Mouse (Mus musculus) kidney, embryonic 15.5 days (tissue): Measurements from ENCODE around the gene Bzw1. TPM values are rescaled to one million over a fixed set of nuclear protein-coding genes. Genes with fewer than 3 reads are reported as not detected.
A peak's percentile ranks its signal among the peaks of the same experiment; 100 is the strongest.
"Not testable (repeated sequence)": the region's sequence is repeated elsewhere in the genome, so short reads cannot be mapped to it uniquely, and the experiment has no call there.

ENCODE experiments used
- ATAC-seq: fragments of 200-750 bp; cut with Nextera tagmentation; replicated peaks from 2 replicates; pipeline ENCODE4 v1.8.0; 2017; ENCODE audit warnings: moderate TSS enrichment; ENCODE audit not compliant: low FRiP score
- H3K27ac ChIP-seq: fragments of 300-500 bp; sonication (generic); 2 replicates; pipeline ENCODE4 v1.5.1; 2015; ENCODE audit warnings: mild to moderate bottlenecking, inconsistent platforms
- H3K27me3 ChIP-seq: fragments of 300-500 bp; sonication (generic); 2 replicates; pipeline ENCODE4 v1.6.1; 2015; ENCODE audit warnings: inconsistent platforms
- H3K36me3 ChIP-seq: fragments of 300-500 bp; sonication (generic); 2 replicates; pipeline ENCODE4 v1.6.1; 2015; ENCODE audit warnings: inconsistent platforms
- H3K4me1 ChIP-seq: fragments of 300-500 bp; sonication (generic); 2 replicates; pipeline ENCODE4 v1.6.1; 2015; ENCODE audit warnings: inconsistent platforms
- H3K4me2 ChIP-seq: fragments of 300-500 bp; sonication (generic); 2 replicates; pipeline ENCODE4 v1.6.1; 2015; ENCODE audit warnings: moderate library complexity, mild to moderate bottlenecking, inconsistent platforms
- H3K4me3 ChIP-seq: fragments of 300-500 bp; sonication (generic); replicated peaks from 2 replicates; pipeline ENCODE4 v1.5.1; 2015; ENCODE audit warnings: mild to moderate bottlenecking, inconsistent platforms
- H3K9ac ChIP-seq: fragments of 300-500 bp; sonication (generic); 2 replicates; pipeline ENCODE4 v1.6.1; 2015; ENCODE audit warnings: mild to moderate bottlenecking, inconsistent platforms
- H3K9me3 ChIP-seq: fragments of 300-500 bp; sonication (generic); replicated peaks from 2 replicates; pipeline ENCODE4 v1.6.1; 2016; ENCODE audit warnings: inconsistent platforms
- WGBS: fragments of 180-500 bp; shearing (Covaris S2); methylation state at CpG from one replicate; pipeline ENCODE4 v1.1.7; 2015; ENCODE audit warnings: mixed read lengths; 5-methylcytosine and 5-hydroxymethylcytosine counted together
- polyA plus RNA-seq: library from polyadenylated mRNA; unstranded; fragments of >200 nt; fragmentation: Nextera tagmentation; extraction: Ambion mirVana; gene quantifications from 2 replicates; pipeline ENCODE4 v1.2.1, GENCODE M21; 2015

Gene Bzw1
- polyA plus RNA-seq, 1 experiment from 2014 or later: 367 TPM

DNA sequence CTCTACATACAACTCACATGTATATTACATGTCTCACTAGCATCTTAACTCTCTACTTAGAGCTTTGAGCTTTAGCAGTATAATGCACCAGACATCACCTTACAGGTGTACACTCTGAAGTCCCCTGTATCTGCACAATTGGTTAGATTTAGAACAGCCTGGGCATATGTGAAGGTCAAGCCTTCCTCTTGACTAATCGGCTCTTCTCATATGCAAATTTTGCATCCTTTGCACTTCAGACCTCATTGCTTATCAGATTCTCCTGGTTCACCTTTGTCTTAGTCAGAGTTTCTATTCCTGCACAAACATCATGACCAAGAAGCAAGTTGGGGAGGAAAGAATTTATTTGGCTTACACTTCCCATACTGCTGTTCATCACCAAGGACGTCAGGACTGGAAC, 23.0 kb upstream of the Bzw1 start:
- Histone ChIP-seq H3K27me3 (no peaks in the 10 kb centered on the region), H3K4me3 (no peak overlapping the region), H3K36me3 (no peaks in the 10 kb centered on the region), H3K9me3 (0 out of 2 replicates have a peak, but pooled peaks cover 1% of the 10 kb centered on the region), H3K4me1 (no peaks in the 10 kb centered on the region), H3K27ac (no peak overlapping the region), H3K9ac (no peak overlapping the region), H3K4me2 (no peak overlapping the region)
- 78% methylated on average over 2 of the region's 2 CpGs for WGBS
- ATAC-seq: no peak

DNA sequence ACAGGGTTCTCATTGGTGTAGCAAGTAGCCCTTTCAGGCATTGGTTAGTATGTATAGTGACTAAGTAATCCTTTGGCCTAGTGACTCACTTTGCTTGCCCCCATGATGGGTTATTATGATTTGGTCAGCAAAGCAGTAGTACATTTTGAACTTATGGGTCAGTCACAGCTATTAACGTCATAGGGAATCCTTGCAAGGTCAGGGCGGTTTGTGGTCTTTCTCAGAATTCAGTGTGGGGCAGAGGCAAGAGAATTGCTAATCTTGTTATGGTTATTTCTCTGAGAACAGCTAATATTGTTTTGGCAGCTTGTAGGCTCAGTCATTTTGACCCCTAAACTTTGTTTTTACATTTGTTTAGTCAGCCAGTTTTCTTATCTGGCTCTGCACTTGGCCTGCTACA, 18.4 kb upstream of the Bzw1 start:
- H3K9me3 ChIP-seq, H3K9ac ChIP-seq, H3K36me3 ChIP-seq, H3K4me3 ChIP-seq, ATAC-seq, H3K27ac ChIP-seq, H3K4me2 ChIP-seq, H3K4me1 ChIP-seq, H3K27me3 ChIP-seq: not testable (repeated sequence)
- WGBS: 80% methylated on average over 2 of the region's 2 CpGs

DNA sequence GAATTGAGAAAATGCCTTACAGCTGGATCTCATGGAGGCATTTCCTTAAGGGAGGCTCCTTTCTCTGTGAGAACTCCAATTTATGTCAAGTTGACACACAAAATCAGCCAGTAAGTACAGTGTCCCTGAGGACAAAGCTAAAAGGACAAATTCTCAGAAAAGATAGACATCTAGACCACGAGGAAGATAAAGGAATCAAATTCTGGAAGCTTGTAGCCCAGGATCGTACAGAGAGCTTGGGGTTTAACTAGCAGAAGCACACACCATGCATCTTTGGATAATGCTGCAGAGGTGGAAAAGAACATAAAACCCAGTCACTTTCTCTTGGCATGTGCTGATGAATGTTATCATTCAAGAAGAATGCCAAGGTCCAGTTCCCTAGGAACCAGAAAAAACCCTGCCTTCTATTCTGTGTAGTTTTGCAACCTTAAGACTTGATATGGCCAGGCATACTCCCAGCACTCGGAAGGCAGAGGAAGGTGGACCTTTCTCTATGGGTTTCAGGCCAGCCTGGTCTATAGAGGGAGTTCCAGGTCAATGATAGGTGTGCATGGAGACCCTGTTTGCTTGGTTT, 17.0 kb upstream of the Bzw1 start:
- Histone ChIP-seq H3K4me3 (no peak overlapping the region), H3K27me3 (no peaks in the 10 kb centered on the region), H3K9me3 (no peaks in the 10 kb centered on the region), H3K4me1 (no peaks in the 10 kb centered on the region), H3K4me2 (no peak overlapping the region), H3K36me3 (no peaks in the 10 kb centered on the region), H3K9ac (no peak overlapping the region), H3K27ac (no peak overlapping the region)
- ATAC-seq: no peak
- 72% methylated on average over 3 of the region's 3 CpGs for WGBS

DNA sequence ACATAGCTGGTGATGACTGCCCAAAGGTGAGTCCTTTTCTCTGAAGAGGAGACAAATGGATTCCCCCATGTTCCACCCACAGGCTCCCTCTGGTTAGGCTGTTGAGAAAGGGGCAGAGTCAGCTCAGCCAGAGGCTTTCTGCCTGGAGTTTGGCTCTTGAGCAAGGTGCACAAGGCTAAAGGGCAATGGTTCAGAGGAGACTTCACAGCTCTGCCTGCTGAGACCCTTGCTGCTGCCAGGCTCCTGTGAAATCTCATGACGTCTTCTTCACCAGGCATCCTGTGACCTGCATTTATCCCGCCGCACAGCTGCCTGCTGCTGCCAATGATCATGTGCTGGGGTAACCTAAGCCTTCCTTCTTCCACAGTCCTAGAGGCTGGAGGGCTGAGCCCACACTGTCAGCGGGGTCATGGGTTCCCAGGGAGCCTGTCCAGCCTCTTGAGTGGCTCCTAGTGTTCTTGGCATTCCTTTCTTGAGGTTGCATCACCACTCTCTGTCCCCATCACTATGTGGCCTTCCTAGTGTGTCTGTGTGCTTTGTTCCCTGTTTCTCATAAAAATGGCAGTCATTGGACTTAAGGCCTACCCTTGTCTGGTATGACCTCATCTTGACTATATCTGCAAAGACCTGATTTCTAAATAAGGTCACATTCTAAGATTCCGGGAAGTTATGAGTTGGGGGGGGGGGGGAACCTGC, 10.0 kb upstream of the Bzw1 start:
- WGBS: 77% methylated on average over 5 of the region's 5 CpGs
- no peak overlapping the region for H3K4me2 ChIP-seq
- H3K27me3 ChIP-seq: no peaks in the 10 kb centered on the region
- H3K4me1 ChIP-seq: no peaks in the 10 kb centered on the region
- no peaks in the 10 kb centered on the region for H3K9me3 ChIP-seq
- no peak overlapping the region for H3K4me3 ChIP-seq
- ATAC-seq: no peak
- H3K27ac ChIP-seq: no peak overlapping the region
- H3K9ac ChIP-seq: no peak overlapping the region
- no peaks in the 10 kb centered on the region for H3K36me3 ChIP-seq

DNA sequence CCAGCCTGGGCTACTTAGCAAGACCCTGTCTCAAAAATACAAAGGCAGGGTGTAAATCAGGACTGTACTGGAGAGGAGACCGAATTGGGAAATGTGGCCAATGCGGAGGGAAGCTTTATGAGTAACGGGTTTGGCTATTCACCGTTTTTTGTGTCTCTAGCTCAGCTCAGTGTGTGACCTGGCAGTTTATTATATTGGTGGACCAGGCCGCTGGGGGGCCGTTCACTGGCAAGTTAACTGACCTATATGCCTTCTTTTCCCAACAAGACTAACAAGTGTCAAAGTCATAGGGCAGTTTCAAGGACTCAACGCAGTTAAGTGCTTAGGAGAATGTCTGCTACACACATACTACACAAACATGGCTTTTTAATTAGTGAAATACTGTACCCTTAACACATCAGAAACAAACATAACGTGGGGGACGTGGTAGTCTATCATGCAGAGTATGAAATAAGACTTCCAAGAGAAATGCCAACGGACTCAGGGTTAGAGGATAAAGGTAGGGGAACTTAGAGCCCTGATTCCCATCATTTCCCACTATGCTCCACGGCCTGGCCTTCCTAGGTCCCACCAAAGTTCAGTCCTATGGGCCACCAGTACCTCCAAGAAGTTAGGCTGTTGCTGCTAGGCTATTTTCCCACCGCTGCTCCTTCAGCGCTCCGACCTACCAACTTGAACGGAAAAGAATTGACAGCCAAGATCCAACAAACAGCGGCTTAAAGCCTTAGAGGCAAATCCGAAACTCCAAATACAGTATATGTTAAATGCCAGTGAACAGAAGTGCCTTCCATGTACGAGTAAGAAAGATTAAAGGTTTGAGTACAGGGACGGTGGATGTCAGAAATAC, 1.1 kb upstream of the Bzw1 start:
- Histone ChIP-seq H3K9ac (peak overlapping the region; percentile 98), H3K27me3 (no peaks in the 10 kb centered on the region), H3K27ac (peak overlapping the region; percentile 99), H3K36me3 (peaks cover 21% of the 10 kb centered on the region), H3K4me3 (peak overlapping the region; percentile 98), H3K4me2 (peak overlapping the region; percentile 75), H3K4me1 (peaks cover 22% of the 10 kb centered on the region), H3K9me3 (no peaks in the 10 kb centered on the region)
- no peak for ATAC-seq
- WGBS: 36% methylated on average over 19 of the region's 19 CpGs

DNA sequence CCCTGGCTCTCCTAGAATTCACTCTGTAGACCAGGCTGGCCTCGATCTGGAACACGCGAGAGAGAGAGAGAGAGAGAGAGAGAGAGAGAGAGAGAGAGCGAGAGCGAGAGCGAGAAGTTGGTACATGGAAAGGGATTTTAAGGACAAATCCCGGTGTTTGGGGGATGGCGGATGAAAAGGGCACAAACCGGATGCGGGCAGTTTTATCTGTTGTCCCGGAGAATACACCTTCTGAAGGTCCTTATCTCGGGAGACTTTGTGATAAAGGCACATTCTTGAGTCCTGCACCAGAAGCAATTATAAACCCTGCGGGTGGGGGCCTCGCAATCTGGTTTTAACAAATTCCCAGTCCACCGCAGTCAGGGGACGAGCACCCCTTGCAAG, 438 bp upstream of the Bzw1 start:
- under 1% methylated on average over 16 of the region's 16 CpGs for WGBS
- no peak; the same call in 1 of the 2 replicates for ATAC-seq
- Histone ChIP-seq H3K36me3 (peaks cover 27% of the 10 kb centered on the region), H3K27me3 (no peaks in the 10 kb centered on the region), H3K4me2 (peak overlapping the region; percentile 75), H3K9ac (peak overlapping the region; percentile 98), H3K9me3 (no peaks in the 10 kb centered on the region), H3K4me1 (peaks cover 22% of the 10 kb centered on the region), H3K4me3 (peak overlapping the region; percentile 98), H3K27ac (peak overlapping the region; percentile 99)

DNA sequence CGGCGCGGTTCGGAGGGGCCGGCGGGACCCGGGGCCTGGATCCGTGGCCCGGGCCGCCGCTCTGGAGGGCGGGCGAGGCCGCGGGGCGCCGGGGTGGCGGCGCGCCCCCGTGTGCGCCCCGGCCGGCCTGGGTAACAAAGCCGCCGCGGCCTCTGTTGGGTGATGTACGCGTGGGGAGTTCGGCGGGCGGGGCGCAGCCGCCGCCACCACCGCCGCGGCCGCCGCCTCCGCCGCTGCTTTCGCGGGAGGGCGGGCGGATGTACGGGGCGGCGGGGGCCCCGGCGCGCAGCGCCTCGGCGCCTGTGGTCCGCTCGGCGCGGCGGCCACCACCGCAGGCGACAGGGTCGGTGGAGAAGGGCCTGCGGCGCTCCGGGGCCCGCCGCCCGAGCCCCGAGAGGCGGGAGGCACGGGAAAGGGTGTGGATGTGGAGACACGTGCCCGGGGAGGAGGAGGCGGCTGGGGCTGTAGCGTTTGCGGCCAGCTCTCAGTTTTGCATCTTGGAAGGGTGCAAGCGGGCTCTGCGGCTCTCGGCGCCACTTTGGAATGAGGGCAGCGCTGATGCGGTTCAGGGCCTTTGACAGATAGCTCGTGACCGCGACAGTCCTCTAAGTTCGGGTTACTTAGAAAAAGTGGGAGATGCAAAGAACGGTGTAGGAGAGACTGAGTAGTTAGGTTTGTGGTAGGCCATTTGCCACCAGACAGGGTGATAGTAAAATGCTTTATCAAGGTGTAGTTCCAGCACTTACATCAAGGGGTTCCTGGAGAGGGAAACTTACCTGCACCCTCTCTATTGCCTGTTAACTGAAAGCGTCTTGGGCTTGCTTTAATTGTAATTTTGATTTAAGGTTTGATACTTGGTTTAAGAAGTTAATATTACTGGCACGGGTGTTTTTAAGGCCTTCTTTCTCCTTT, 842 bp downstream of the Bzw1 start:
- WGBS: under 1% methylated on average over 67 of the region's 90 CpGs
- ATAC-seq: peak; percentile 71
- Histone ChIP-seq H3K36me3 (peaks cover 40% of the 10 kb centered on the region), H3K4me2 (peak overlapping the region; percentile 75), H3K4me1 (peaks cover 22% of the 10 kb centered on the region), H3K9ac (peak overlapping the region; percentile 98), H3K27me3 (no peaks in the 10 kb centered on the region), H3K4me3 (peak overlapping the region; percentile 98), H3K27ac (peak overlapping the region; percentile 99), H3K9me3 (no peaks in the 10 kb centered on the region)

DNA sequence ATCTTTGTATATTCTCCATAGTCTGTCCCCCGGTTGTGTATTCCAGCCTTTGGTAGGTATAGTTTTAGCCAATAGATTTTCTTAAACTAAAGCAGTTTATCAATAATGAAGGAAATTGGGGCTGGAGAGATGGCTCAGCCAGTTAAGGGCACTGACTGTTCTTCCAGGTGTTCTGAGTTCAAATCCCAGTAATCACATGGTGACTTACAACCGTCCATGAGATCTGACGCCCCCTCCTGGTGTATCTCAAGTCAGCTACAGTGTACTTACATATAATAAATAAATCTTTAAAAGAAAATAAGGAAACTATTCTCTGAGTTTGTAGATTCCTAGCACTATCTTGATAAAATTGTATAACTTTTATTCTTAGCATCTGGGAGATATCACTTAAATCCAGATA, 2.6 kb downstream of the Bzw1 start:
- Histone ChIP-seq H3K4me3 (no peak overlapping the region), H3K36me3 (peaks cover 57% of the 10 kb centered on the region), H3K4me1 (peaks cover 22% of the 10 kb centered on the region), H3K9ac (no peak overlapping the region), H3K4me2 (no peak overlapping the region), H3K27ac (no peak overlapping the region), H3K9me3 (no peaks in the 10 kb centered on the region), H3K27me3 (no peaks in the 10 kb centered on the region)
- no peak for ATAC-seq
- 90% methylated on average over 3 of the region's 3 CpGs for WGBS

DNA sequence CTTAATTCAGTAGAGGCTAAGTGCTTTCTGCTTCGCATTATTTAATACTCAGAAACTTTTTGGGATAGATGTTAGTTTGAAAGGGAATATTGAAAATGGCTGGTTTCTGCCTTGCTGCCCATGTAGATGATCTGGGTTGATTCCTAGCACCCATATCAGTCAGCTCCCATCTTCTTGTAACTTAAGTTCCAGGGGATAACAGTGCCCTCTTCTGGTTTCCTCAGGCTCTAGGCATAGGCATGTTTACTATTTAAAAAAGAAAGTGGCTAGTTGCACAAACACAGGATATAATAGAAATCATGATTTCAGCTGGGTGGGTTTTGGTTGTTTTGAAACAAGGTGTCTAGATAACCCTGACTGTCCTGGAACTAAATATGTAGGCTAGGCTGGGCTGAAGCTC, 3.5 kb downstream of the Bzw1 start:
- H3K4me2 ChIP-seq: no peak overlapping the region
- ATAC-seq: no peak
- H3K27ac ChIP-seq: no peak overlapping the region
- H3K4me1 ChIP-seq: peaks cover 19% of the 10 kb centered on the region
- no peaks in the 10 kb centered on the region for H3K9me3 ChIP-seq
- no peaks in the 10 kb centered on the region for H3K27me3 ChIP-seq
- H3K4me3 ChIP-seq: no peak overlapping the region
- 98% methylated on average over 1 of the region's 1 CpGs for WGBS
- no peak overlapping the region for H3K9ac ChIP-seq
- peaks cover 66% of the 10 kb centered on the region for H3K36me3 ChIP-seq

DNA sequence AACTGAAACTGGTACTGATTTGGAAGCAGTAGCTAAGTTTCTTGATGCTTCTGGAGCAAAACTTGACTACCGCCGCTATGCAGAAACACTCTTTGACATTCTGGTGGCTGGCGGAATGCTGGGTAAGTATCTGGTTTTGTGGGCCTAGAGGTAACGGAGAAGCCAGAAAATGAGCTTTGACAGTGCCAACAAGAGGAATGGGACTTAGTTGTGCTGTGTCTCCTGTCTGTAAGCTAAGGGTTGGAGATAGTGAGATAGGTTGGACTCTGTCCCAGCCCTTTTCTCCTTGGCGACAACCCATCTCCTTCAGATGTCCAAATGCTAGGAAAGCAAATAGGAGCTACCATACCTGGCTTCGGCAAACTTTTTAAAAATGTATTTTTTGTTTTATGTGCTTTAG, 5.0 kb downstream of the Bzw1 start:
- WGBS: 95% methylated on average over 6 of the region's 6 CpGs
- H3K27ac ChIP-seq: no peak overlapping the region
- H3K4me2 ChIP-seq: no peak overlapping the region
- H3K4me1 ChIP-seq: peaks cover 12% of the 10 kb centered on the region; the same call in 1 of the 2 replicates
- peaks cover 81% of the 10 kb centered on the region for H3K36me3 ChIP-seq
- H3K9me3 ChIP-seq: no peaks in the 10 kb centered on the region
- H3K4me3 ChIP-seq: no peak overlapping the region
- H3K9ac ChIP-seq: no peak overlapping the region
- ATAC-seq: no peak
- H3K27me3 ChIP-seq: no peaks in the 10 kb centered on the region

DNA sequence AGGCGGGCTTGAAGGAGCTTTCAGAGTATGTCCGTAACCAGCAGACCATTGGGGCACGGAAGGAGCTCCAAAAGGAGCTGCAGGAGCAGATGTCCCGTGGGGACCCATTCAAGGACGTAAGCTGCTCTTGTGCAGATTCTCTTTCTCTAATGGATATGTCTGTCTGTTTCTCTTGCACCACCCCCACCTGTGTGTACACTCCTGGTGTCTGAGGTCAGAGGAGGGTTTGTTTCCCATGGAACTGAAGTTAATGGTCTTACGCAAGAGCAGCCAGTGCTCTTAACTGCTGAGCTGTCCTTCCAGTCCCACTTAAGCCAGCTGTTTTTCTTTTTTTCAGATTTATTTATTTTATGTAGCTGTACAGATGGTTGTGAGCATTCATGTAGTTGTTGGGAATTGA, 8.7 kb downstream of the Bzw1 start:
- H3K36me3 ChIP-seq: peaks cover 94% of the 10 kb centered on the region
- no peaks in the 10 kb centered on the region for H3K27me3 ChIP-seq
- H3K9me3 ChIP-seq: no peaks in the 10 kb centered on the region
- no peaks in the 10 kb centered on the region for H3K4me1 ChIP-seq
- no peak overlapping the region for H3K4me2 ChIP-seq
- no peak overlapping the region for H3K9ac ChIP-seq
- H3K4me3 ChIP-seq: no peak overlapping the region
- no peak for ATAC-seq
- H3K27ac ChIP-seq: no peak overlapping the region
- WGBS: 91% methylated on average over 6 of the region's 6 CpGs
